ENCODE assay signal across 13 mouse cellular contexts in the genomic region with DNA sequence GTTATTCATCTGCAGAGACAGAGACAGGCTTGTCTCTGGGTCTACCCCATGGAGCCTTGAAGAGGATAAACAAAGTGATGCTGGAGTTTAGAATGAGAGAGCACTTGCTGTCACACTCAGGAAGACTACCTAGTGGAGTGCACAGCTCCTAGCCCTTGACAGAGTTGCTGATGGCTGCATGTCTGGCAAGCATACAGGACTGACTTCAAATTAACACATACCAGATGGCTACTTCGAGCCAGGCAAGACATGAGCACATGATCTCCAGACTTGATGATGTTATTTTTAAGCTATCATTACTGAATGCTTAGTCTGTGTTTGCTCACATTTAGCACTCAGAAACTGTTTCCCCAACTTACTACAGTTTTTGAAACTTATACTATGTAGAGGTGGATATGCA.
"Had no signal": no experiment of that assay in that cellular context is flagged by ENCODE, and none has a peak within 500 bp of the region (broad histone marks: within the 10 kb centered on the region; RNA-seq: fewer than 3 reads in every experiment).

No protein-coding gene starts in this region.

- H3K27ac ChIP-seq: left cerebral cortex, adult 2 months; limb, embryonic 15.5 days; liver, embryonic 13.5 days; lung, embryonic 15.5 days; macrophage; midbrain, embryonic 12.5 days; stomach, embryonic 15.5 days had no signal

- H3K4me1 ChIP-seq: limb, embryonic 15.5 days; liver, embryonic 13.5 days; lung, embryonic 15.5 days; midbrain, embryonic 12.5 days; stomach, embryonic 15.5 days had no signal

- H3K36me3 ChIP-seq: limb, embryonic 15.5 days; liver, embryonic 13.5 days; lung, embryonic 15.5 days; midbrain, embryonic 12.5 days; stomach, embryonic 15.5 days had no signal

- H3K27me3 ChIP-seq: limb, embryonic 15.5 days; liver, embryonic 13.5 days; lung, embryonic 15.5 days; midbrain, embryonic 12.5 days; stomach, embryonic 15.5 days had no signal

- H3K4me2 ChIP-seq: limb, embryonic 15.5 days; liver, embryonic 13.5 days; lung, embryonic 15.5 days; midbrain, embryonic 12.5 days; stomach, embryonic 15.5 days had no signal

- ATAC-seq: liver, postnatal 0 days had no signal

- H3K4me3 ChIP-seq: left cerebral cortex, adult 2 months; limb, embryonic 15.5 days; liver, embryonic 13.5 days; lung, embryonic 15.5 days; megakaryocyte, embryonic 14.5 days; midbrain, embryonic 12.5 days; stomach, embryonic 15.5 days had no signal

- H3K9me3 ChIP-seq: limb, embryonic 15.5 days; liver, embryonic 13.5 days; lung, embryonic 15.5 days; megakaryocyte, embryonic 14.5 days; midbrain, embryonic 12.5 days; stomach, embryonic 15.5 days had no signal

- DNase-seq: kidney, postnatal 25 days; liver, embryonic 13.5 days; liver, postnatal 0 days; lung, postnatal 14 days; right cerebral cortex, postnatal 14 days; thymus, postnatal 4 days had no signal

- H3K9ac ChIP-seq: limb, embryonic 15.5 days; liver, embryonic 13.5 days; liver, postnatal 0 days; lung, embryonic 15.5 days; midbrain, embryonic 12.5 days; stomach, embryonic 15.5 days had no signal
